Mouse (Mus musculus) kidney, adult 2 months (tissue): Measurements from ENCODE around the gene Rbm44.

Source experiments
- CTCF ChIP-seq: fragments of 200-500 bp; conservative IDR thresholded peaks from 2 replicates; pipeline ENCODE4 v1.5.1; 2011; ENCODE audit warnings: low read depth, mild to moderate bottlenecking, control low read depth, low read length, moderate library complexity, mixed read lengths; ENCODE audit not compliant: insufficient read depth, insufficient read length
- POLR2A ChIP-seq: fragments of 200-500 bp; IDR thresholded peaks from one replicate; pipeline ENCODE4 v1.6.1; 2011; ENCODE audit warnings: low read depth, low read length, control low read depth

GRCm38 (mm10) chr1:91101709-91102440 lies 43.0 kb upstream of the Rbm44 start:
- no peak for TF ChIP-seq CTCF
- no peak for TF ChIP-seq POLR2A
